In genomic region chr14:118061766-118062432, GRCm38 (mm10) we compare ENCODE assay signal across 15 mouse cellular contexts.
"Had no signal": no experiment of that assay in that cellular context is flagged by ENCODE, and none has a peak within 500 bp of the region (broad histone marks: within the 10 kb centered on the region; RNA-seq: fewer than 3 reads in every experiment).

No protein-coding gene starts in this region.

- H3K27me3 ChIP-seq: kidney, embryonic 15.5 days; liver, embryonic 15.5 days; stomach, embryonic 15.5 days had no signal

- H3K4me2 ChIP-seq: kidney, embryonic 15.5 days; liver, embryonic 11.5 days; liver, embryonic 15.5 days; lung, embryonic 14.5 days; midbrain, embryonic 12.5 days; stomach, embryonic 15.5 days had no signal

- H3K27ac ChIP-seq: kidney, embryonic 15.5 days; left cerebral cortex, adult 2 months; limb, embryonic 10.5 days; liver, embryonic 15.5 days; midbrain, embryonic 12.5 days; stomach, embryonic 15.5 days had no signal

- H3K4me1 ChIP-seq: kidney, embryonic 15.5 days; limb, embryonic 10.5 days; liver, embryonic 15.5 days; stomach, embryonic 15.5 days had no signal

- H3K36me3 ChIP-seq: kidney, embryonic 15.5 days; limb, embryonic 10.5 days; liver, embryonic 15.5 days; midbrain, embryonic 12.5 days; stomach, embryonic 15.5 days had no signal

- H3K9ac ChIP-seq: kidney, embryonic 15.5 days; liver, embryonic 15.5 days; lung, embryonic 14.5 days; midbrain, embryonic 12.5 days; stomach, embryonic 15.5 days had no signal

- DNase-seq: kidney, adult 2 months; kidney, postnatal 14 days; lung, embryonic 14.5 days; lung, postnatal 10 days; lung, postnatal 4 days; right cerebral cortex, postnatal 14 days; thymus, adult 2 months; thymus, postnatal 25 days had no signal

- H3K9me3 ChIP-seq: kidney, embryonic 15.5 days; limb, embryonic 10.5 days; liver, embryonic 15.5 days; midbrain, embryonic 12.5 days; stomach, embryonic 15.5 days had no signal

- H3K4me3 ChIP-seq: kidney, embryonic 15.5 days; left cerebral cortex, adult 2 months; limb, embryonic 10.5 days; liver, embryonic 15.5 days; midbrain, embryonic 12.5 days; stomach, embryonic 15.5 days had no signal
